Mouse (Mus musculus) B cell, adult 2 months (primary cell): ENCODE data around the gene 4930474N05Rik.

Experiments used
- DNase-seq, 2 experiments: peaks; one replicate each; pipeline ENCODE4 v3.0.0; 2022

The 4930474N05Rik gene

DNA sequence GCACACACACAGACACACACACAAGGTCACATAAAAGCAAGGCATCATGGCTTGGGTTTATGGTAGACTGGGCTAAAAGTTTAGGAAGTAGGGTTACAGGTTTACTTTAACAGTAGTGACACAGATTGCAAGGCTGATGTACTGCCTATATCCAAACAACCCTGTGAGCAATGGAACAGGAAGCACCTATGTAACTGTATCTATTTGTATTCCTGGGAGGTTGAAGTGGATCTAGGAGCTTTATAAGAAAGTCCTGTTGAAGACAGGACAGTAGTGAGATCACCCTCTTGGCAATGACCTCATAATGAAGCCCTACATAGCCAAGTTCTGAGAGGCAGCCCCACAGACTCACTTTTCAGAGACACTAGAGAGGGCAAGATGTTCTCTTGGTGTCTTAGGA, at the start of gene 4930474N05Rik:
4930474N05Rik (plus strand) TSS at position 301 of the 400 bp plus-strand sequence.
- no peak for DNase-seq

DNA sequence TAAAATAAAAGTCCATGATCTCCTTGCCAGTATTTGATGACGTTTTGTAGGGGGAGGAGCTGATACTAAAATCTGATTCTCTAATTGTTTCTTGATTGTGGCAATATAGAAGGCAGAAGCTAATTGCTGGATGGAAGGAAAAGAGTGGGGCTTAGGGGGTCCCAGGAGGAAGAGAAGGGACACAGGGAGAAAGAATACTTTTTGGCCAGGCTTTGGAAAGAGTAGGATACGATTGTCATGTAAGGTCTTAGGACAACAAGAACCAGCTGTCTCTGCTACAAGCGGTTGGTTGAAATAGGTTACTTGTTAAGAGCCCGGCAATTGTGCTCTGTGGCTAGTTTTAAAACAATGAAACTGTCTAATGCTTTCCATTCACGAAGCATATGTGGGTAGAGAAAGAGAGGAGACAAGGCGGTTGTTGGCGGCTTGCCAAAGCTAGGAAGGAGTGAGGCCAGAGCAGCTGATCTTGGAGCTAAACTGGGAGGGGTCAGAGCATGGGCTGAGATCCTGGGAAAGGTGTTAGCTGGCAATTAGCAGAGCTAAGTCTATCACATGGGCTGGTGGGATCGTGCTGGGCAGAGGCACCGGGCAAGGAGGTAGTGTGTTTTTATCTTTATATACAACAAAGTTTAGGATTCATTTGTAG, 45.8 kb upstream of the 4930474N05Rik start:
- DNase-seq: no peak

DNA sequence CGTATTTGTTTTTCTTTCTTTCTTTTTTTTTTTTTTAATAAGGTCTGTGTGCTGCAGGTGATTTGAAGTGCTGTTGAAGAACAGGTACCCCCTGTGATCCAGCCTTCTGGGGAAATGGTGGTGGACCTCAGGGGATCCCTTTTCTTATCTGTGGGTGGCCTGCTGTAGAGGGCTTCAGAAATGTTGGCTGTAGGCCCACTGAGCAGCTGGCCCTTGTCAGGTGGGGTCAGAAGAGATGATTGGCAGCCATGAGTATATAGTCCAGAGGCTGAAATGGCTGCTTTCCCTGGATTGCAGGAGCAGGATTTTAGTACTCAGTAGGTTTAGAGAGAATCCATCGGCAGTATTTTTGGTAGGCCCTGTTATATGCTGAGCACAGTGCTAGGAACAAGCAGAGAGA, 41.4 kb upstream of the 4930474N05Rik start:
- no peak for DNase-seq

DNA sequence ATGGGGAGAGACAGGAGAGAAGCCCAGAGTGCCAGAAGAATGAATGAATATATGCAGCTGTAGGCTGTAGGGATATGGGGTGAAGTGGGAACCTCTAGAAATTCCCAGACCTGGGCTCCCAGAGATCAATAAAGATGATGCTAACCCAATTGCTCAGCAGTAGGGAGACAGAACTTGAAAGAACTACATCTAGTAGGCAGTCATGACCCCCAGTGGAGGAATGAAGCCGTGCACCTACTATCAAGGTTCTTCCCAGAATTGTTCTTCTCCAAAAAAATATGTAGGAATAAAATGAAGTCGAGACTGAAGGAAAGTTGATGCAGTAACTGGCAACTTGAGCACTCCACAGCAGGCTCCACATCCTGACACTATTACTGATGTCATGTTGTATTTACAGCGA, 3.8 kb downstream of the 4930474N05Rik start:
- no peak for DNase-seq

DNA sequence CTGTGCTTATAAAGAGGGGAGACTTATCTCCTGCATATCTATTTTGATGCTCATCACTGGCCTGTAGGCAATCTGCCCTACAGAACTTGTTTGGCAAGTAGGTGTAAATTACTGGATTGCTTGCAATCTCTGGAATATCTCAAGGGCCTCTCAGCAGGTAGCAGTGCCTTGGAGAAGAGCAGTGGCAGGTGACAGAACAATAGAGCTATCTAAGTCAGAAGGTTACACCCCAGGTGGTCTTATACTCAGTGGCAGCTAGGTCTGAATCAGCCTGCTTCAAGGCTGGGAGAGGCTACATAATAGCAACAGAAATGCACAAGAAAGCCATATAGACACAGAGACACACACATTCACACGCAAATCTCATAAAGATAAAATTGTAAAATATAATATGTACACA, 4.9 kb downstream of the 4930474N05Rik start:
- no peak for DNase-seq

DNA sequence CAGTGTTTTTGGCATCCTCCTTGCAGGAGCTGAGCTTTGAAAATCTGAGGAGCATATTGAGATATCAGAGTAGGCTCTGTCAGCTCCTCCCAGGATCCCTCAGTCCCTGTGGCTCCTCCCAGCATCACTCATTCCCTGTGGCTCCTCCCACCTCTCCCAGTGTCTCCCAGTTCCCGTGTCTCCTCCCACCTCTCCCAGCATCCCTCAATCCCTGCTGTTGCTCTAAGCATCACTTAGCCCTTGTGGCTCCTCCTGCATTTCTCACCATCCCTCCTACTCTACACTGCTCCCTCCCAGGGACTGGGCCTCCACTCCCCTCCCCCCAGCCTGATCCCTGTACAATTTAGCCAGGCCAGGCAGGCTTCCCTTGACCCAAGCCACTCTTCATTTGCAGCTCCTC, 6.0 kb downstream of the 4930474N05Rik start:
- DNase-seq: no peak

DNA sequence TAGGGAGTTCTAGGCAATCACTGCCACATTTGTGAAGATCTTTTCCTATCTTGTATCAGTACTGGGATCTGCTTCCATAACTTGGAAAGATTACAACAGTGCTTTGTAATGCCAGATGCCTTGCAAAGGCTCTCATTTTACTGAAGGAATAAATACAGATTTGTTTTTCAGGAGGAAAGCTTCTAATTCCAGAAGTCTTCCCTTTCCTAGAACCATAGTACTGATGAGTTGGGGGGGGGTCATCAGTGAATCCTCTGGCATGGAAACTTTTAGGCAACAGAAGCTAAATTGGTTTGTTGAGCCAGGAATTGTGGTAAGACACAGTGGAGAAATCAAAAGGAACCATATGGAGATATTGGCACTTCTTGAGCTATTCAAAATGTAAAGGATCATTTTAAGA, 19.8 kb downstream of the 4930474N05Rik start:
- no peak for DNase-seq

DNA sequence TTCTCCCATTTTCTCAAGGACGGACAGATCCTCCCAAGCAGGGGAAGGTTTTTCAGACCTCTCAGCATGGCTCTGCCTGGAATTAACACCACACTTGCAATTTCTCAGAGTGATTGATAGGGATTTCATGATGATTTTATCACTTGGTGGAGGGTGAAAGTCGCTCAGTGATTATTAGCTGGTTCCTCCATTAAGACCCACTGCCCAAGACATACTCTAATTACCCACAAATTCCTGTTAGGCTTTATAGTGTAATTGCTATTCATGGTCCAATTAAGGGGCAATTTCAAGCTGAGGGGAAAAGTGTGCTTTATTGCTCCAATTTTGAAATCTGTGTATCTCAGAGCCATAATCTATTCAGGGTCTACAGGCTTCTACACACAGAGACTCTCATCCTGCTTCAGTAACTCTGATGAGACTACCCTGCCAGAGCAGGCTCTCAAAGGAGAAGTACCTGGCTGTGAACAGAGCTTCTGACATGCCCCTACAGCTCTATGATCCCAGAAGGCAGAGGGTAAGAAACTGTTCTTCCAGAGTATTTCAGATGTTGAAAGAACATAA, 29.1 kb downstream of the 4930474N05Rik start:
- DNase-seq: no peak

DNA sequence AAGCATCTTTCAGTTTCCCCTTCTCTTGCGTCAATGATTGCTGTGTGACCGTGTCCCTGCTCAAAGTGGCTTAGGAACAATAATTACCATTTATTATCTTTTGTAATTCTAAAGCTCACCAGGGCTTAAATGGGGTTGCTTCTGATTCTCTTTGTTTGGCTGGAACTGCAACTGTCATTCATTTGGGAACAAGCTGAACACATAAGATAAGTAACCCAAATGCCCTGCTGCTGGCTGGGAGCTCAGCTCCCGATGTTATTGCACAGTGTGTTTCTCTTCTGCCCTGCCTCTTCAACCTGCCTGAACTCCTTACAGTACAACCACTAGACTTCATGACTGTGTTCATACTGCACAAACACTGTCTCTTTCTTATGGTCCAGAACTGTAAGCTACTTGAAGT, 41.0 kb downstream of the 4930474N05Rik start:
- no peak for DNase-seq

DNA sequence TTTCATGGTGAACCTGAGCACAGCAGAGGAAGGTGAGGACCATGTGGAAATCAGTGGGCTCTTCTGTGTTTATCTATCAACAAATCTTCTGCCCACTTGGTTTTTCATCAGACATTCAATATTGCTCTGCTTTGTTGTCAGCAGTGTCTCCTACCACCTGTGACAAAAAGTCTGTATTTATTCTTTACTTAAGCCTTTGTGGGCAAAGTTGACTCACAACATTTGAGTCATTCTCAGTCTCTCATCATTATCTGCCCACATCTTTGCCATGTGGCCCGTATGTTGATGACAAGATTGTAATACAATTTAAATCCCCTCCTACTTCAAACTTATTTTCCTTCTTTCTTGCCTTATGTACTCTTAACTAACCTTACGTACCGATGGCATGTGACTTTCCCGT, 43.0 kb downstream of the 4930474N05Rik start:
- DNase-seq: no peak

DNA sequence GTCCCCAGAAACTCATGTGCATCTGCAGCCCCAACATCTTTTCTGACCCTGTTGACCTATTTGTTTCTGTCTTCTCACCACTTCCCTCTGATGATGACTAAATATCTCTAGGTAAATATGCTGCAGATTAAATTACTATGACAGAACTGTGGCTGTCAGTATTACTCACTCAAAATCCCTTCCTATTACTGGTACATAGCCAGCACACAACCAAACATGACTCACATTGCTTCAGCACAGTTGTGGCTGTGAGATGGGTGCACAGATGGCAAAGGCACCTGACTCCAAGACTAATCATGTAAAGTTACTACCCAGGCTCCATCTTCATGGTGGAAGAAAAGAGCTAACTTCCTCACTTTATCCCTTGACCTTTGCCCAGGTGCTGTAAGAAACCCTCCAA, 50.5 kb downstream of the 4930474N05Rik start:
- DNase-seq: no peak
